Mouse (Mus musculus) right cerebral cortex, postnatal 4 days (tissue): ENCODE data around the gene Sergef.

ENCODE experiments used
- DNase-seq: peaks from one replicate; pipeline ENCODE4 v3.0.0-alpha.2; 2022

The Sergef gene

DNA sequence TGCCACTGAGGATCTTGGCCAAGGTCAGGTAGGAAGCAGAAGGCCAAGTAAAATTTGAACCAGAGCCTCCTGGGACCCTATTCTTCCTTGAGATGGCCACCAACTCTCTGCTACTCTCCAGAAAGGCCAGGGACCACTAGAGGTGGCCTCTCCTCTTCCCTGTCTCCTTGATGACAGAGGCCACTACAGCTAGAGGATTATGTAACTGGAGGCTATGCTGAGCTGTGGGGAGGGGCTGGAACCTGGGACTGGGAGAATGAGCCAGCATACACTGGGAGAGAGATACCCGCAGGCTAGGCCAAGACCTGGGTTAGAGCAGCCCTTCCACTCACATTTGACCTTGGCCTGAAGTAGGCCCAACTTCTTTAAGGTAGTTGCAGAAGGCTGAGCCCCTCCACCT lies 239.9 kb downstream of the Sergef start:
- no peak for DNase-seq

- no peak for DNase-seq
These were observed 241.0 kb downstream of the Sergef start for GRCm38 (mm10) chr7:46398612-46399011.

GRCm38 (mm10) chr7:46397732-46398333 lies 241.8 kb downstream of the Sergef start:
- DNase-seq: peak; percentile 45

DNA sequence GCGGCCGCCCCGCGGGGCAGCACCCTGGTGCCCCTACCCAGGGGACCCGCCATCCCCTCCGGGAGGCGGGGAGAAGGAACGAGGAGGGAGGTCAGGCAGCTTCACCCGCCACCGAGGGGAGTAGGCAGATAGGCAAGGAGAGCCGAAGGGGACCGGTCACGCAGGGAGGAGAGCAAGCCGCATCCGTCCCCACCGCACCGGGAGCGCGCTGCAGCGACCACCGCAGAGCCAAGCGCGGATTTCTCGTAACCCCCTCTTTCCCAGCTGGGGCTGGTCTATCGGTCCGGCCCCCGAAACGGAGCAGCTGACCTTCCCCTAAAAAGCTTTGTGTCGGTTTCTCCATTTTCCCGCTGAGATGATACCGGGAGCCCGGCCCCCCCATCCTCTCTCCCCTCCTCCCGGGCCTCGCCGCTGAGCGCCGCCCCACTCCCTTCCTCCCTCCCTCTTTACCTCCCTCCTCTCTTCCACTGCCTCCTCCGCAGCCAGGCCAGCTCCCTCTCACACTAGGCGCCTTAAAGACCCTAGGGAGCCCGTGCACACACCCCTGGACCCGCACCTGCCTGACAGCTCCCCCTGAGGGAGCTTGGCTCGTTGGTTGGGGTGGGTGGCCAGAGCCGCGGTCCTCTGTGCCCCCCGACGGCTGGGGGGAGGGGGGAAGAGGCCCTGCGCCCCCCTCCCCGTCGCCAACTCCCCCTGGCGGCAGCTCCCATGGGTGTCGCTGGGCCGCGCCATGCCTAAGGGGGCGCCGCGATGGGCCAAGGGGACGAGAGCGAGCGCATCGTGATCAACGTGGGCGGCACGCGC lies 242.5 kb downstream of the Sergef start:
- peak; percentile 83 for DNase-seq

DNA sequence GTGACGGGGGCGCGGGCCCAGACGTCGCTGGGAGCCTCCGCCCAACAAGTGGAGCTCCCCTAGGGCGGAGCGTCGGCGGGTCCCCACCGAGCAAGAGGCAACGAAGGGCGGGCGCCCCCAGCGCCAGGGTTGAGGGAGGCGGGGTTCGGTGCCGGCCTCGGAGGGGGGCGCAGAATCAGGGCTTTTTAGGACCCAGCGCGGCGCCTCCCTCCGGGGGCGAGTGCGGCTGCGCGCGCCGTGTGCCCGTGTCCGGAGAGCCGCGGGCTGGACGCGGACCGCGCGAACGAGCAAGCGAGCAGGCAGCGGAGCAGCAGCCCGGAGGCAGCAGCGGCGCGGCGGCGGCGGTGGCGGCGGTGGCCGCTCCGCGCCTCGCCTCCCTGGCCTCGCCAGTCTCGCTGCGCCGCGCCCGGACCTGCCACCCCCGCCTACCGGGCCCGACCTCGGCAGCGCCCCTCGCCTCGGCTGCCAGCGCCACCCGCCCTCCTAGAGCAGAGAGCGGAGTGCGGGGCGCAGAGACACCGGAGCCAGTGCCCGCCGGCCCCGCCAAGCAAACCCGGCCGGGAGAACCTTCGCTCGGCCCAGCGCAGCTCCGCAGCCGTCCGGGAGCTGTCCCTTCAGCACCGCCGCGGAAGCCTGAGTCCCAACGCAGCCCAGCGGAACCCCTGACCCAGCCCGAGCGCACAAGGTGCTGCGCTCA lies 243.2 kb downstream of the Sergef start, which contains the start of gene Kcnc1:
TSS of gene Kcnc1 (plus strand) at position 267 of the 697 bp plus-strand sequence.
- peak; percentile 78 for DNase-seq

DNA sequence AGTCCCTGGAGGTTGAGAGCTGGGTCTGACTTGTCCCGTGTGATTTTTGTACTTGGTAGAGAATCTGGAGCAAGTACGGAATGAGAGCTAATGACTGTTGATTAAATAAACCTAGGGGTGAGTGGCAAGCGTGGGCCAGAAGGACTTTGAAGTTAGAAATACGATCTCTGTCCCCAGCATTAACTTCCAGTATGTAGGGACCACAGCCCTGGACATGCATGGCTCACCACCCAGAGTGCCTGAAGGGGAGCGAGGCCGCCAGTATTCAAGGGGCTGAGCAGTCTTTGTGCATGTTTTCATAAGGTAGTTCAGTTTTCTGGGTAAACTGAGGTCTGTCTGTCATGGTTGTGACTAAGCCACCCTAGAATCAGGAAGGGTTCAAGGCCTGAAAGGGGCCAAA lies 244.0 kb downstream of the Sergef start:
- DNase-seq: no peak

DNA sequence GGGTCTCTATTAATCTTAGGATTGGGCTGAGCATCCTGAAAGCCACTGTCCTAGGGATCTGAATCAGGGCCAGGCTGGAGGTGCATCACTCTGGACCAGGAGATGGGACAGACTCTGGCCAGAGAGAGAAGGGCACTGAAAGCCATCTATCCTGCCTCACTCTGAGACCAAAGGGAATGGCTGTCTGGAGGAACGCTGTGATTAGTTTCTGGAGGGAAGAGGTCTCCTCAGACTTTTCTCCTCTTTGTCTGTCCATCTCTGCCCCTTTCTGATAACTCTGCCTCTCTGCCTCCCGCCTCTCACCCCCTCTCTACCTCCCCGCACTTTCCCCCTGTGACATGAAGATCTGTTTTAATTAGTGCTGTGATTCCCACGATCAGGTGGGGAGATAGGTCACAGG lies 244.7 kb downstream of the Sergef start:
- DNase-seq: no peak

DNA sequence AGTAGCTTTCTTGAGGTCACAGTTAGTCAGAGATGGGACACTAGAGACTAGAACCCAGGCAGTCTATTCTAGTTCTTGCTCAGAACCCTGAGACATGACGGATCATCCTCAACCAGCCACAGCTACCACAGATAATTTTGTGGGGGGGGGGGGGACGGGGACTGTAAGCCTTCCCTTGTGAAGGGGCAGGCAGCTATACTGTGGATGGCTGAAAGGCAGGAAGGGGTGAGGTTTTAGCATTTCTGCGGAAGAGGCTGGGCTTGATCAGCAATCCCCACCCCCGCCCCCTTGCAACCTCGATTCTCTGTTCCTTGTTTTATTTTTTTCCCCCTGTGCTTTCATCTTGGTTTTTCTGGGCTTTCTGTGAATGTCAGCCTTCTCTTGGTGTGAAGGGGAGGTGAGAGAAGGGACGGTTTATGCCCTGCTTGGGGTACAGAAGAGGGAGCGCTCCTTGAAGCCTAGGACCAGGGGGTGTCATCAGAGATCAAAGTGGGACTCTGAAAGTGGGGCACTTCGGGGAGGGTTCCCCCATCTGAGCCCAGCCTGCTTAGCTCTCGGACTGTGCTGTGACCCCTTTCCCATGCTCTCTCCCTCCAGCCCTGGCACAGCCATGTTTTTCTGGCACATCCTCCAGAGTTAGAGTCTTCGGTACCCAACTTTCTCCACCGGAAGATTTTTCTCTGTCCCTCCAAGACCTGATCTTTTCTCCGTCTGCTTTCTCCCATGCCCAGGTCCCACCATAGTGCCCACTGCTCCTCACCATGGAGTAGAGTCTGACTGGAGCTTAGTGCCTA lies 245.7 kb downstream of the Sergef start:
- no peak for DNase-seq
